Mouse (Mus musculus): ENCODE results near the gene Wdr19. TPM values are rescaled to one million over a fixed set of nuclear protein-coding genes. Genes with fewer than 3 reads are reported as not detected.

The Wdr19 gene
- polyA plus RNA-seq, 2 experiments from 2014 or later, result 2.5 to 3.2 TPM

DNA sequence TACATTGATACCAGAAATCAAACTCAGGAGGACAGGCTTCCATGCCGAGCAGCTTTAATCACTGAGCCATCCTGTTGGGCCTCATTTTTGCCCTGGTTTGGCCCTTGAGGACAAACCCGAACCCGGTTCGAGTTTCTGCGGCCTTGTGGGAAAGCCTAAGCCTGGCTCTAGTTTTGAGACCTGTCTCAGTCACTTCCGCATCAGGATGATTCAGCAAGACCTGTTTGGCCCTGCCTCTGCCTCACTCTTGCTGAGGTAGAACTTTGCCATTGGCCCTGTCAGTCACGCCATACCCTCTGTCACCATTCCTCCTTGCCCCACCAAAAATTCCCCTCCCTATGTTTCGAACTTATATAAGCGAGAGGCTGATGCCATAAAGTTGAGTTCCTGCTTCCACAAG, 100.6 kb downstream of the Wdr19 start:
- ATAC-seq, result no peak

DNA sequence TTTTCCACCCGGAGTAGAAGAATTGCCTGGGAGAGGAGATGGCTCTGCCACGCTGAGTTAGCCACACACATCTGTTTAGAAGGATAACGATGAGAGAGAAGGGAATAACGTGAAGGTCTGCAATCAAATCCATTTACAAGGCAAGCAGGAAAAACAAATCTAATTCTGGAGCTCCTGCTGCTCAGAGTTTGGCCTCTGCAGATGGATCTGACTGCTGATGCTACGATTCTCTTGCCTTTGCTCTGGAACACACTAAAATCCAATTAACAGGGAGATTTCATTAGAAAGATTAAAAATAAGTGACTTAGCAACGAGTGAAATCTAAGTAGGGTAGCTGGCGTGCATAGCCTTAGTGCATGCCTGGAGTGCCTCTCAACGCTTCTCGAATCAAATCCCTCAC, 106.0 kb downstream of the Wdr19 start:
- no peak for ATAC-seq

DNA sequence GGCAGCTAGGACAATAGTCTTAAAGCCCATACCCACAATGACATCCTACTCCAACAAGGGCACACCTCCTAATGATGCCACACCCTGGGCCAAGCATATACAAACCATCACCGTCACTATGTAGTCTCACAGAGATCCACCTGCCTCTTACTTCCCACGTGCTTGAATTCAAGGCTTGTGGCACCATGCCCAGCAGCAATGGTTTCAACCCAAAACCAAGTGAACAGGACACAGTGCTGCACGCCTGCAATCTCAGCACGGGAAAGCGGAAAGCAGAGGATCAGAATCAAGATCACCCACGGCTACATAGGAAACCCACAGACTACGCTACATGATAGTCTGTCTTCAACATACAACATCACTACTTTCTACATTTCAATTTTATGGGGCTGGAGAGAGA, 108.7 kb downstream of the Wdr19 start:
- no peak for ATAC-seq

DNA sequence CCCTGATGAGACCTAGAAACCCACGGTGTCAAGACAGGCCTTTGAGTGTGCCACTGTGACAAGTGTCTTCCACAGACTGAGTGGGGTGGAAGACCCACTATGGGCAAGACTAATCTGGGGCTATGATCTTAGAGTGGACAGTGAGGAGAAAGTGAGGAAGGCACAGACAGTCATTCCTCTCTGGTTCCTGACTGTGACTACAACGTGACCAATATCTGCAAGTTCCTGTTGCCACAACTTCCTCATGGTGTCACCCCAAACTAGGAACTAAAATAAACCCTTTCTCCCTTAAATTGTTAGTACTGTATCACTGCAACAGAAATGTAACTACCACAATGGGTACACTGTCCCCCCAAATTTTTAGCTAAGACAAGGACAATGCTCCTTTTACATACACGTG, 109.4 kb downstream of the Wdr19 start:
- no peak for ATAC-seq

Other genes starting within 250 kb of the Wdr19 start
- 1 to 10 TPM; 6.7 to 8.7 TPM for gene Tlr6, start 239.6 kb upstream of the Wdr19 start, polyA plus RNA-seq (2017; shearing (Covaris generic))
- 1 to 10 TPM; 1.7 to 2.2 TPM for gene Fam114a1, start 229.6 kb upstream of the Wdr19 start, polyA plus RNA-seq (2017; shearing (Covaris generic))
- gene Tmem156, start 107.6 kb upstream of the Wdr19 start, polyA plus RNA-seq (2017; shearing (Covaris generic)), result 10 to 100 TPM; 16.2 to 21.7 TPM
- 1 to 10 TPM; 5.0 to 9.7 TPM for gene Klhl5, start 92.2 kb upstream of the Wdr19 start, polyA plus RNA-seq (2017; shearing (Covaris generic))
- gene Rfc1, start 136.0 kb downstream of the Wdr19 start, polyA plus RNA-seq (2017; shearing (Covaris generic)), result 10 to 100 TPM; 66.0 to 68.8 TPM
- not detected for gene Klb, start 148.6 kb downstream of the Wdr19 start, polyA plus RNA-seq (2017; shearing (Covaris generic))
- gene Rpl9, start 191.7 kb downstream of the Wdr19 start, polyA plus RNA-seq (2017; shearing (Covaris generic)), result 1,000 to 10,000 TPM; 2,260 to 2,984 TPM
- gene Lias, start 191.8 kb downstream of the Wdr19 start, polyA plus RNA-seq (2017; shearing (Covaris generic)), result 10 to 100 TPM; 38.7 to 39.1 TPM
- gene Ugdh, start 236.3 kb downstream of the Wdr19 start, polyA plus RNA-seq (2017; shearing (Covaris generic)), result 10 to 100 TPM; 11.0 to 14.7 TPM

Data from activated CD4-positive, CD25-positive, alpha-beta regulatory T cell, adult 4 months (primary cell).